Mouse (Mus musculus): Measurements from ENCODE around the gene Zfp362.

DNA sequence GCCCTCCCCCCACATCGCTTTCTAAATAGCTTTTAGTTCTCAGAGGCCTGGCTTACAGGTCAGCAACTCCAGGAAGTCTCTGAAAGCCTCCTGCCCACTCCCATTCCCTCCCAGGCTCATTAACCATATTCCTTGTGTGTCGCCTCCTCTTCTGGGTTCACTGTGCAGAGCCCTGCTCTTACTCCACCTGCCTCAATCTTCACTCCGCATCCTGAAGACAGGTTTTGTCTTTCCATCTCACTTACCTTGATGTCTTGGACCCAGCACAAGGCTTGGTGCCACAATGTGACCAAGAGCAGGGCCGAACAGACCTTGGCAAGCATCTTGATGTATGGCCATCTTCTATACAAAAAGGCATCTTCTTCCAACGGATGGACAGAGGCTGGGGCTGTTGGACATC, 46.6 kb downstream of the Zfp362 start:
- TF ChIP-seq CTCF (IDR thresholded peaks at IDR 0.05; ENCODE audit: extremely low read depth, insufficient read length, insufficient replicate concordance, low read depth, low read length) (no peak), POLR2A (IDR thresholded peaks at IDR 0.05; ENCODE audit: low read depth, low read length) (no peak)

Measured in small intestine, adult 2 months (tissue).